Mouse (Mus musculus) kidney, adult 2 months (tissue): Measurements from ENCODE around the gene Tnp1.

Source experiments
- CTCF ChIP-seq: fragments of 200-500 bp; conservative IDR thresholded peaks from 2 replicates; pipeline ENCODE4 v1.5.1; 2011; ENCODE audit warnings: low read depth, mild to moderate bottlenecking, control low read depth, low read length, moderate library complexity, mixed read lengths; ENCODE audit not compliant: insufficient read depth, insufficient read length
- POLR2A ChIP-seq: fragments of 200-500 bp; IDR thresholded peaks from one replicate; pipeline ENCODE4 v1.6.1; 2011; ENCODE audit warnings: low read depth, low read length, control low read depth

- no peak for TF ChIP-seq POLR2A
- no peak for TF ChIP-seq CTCF
Measured at GRCm38 (mm10) chr1:73038532-73038931, 22.8 kb upstream of the Tnp1 start.
